Mouse (Mus musculus) E14TG2a.4 (cell line): Measurements from ENCODE around the gene Caap1.

Source experiments
- CTCF ChIP-seq: conservative IDR thresholded peaks from 2 replicates; pipeline ENCODE4 v1.5.1; 2014; ENCODE audit warnings: low read length
- POU5F1 ChIP-seq: IDR thresholded peaks from 2 replicates; pipeline ENCODE4 v1.6.1; 2014; ENCODE audit warnings: low read length, borderline replicate concordance

DNA sequence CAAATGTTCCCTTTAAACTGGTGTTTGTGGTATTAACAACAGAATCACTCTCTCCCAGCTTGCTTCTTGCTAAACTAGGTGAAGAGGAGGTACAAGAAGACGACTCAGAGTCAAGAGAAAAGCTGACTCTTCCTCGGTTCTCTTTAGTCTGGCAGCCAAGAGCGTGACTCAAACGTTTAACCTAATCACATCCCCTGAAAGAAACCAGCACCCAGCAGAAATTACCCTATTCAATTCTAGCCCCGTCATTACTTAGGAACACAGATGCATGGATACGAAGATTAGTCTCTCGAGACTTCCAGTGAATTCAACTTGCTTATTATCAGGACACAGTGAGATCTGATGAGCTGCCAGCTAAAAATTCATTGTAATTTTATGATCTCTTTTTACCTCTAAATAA is 12.3 kb downstream of the Caap1 start:
- no peak for TF ChIP-seq CTCF
- no peak for TF ChIP-seq POU5F1
